Mouse (Mus musculus) thymus, adult 2 months (tissue): ENCODE data around the gene Pbx1.

Experiments used
- CTCF ChIP-seq: fragments of 200-500 bp; IDR thresholded peaks from 2 replicates; pipeline ENCODE4 v1.5.1; 2012; ENCODE audit warnings: mild to moderate bottlenecking, control low read depth, low read length, moderate library complexity, borderline replicate concordance; ENCODE audit not compliant: control insufficient read depth, poor library complexity, insufficient read depth; ENCODE audit errors: extremely low read depth
- POLR2A ChIP-seq: fragments of 200-500 bp; IDR thresholded peaks from 2 replicates; pipeline ENCODE4 v1.6.1; 2012; ENCODE audit warnings: mild to moderate bottlenecking, low read length, control low read depth, moderate library complexity; ENCODE audit not compliant: control insufficient read depth, poor library complexity, insufficient read depth; ENCODE audit errors: extremely low read depth

DNA sequence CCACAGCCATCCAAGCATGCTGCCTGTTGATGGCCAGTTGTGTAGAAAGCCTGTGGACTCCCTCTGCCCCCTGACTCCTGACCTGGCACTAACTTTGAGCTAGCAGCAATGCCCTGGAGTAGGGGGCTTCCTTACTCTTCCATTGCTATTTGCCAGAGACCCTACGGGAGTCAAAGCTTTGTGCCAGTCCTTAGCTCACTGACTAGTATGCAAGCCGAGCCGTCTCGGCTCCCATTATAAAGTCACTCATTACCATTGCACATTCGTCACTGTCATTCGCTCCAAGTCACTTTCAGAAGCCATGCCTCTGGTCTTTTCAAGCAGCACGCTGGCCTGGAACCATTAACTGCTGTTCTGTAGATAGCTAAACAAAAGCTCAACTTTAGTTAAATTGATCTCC, 173.2 kb downstream of the Pbx1 start:
- TF ChIP-seq CTCF (no peak), POLR2A (no peak)
